ENCODE assay signal across 15 mouse cellular contexts in genomic region chr16:57551617-57552016, GRCm38 (mm10). TPM values are rescaled to one million over a fixed set of nuclear protein-coding genes. Genes with fewer than 3 reads are reported as not detected.
DNase-seq lines count a peak whose midpoint lies in the region; ATAC-seq and TF ChIP-seq lines count a peak whose summit lies in the region.
"Had no signal": no experiment of that assay in that cellular context is flagged by ENCODE, and none has a peak within 500 bp of the region (broad histone marks: within the 10 kb centered on the region; RNA-seq: fewer than 3 reads in every experiment).

No protein-coding gene starts in this region.

- 0 out of 2 replicates have a peak, but pooled peaks cover 9% of the 10 kb centered on the region for H3K36me3 ChIP-seq in heart, postnatal 0 days (replicated peaks; ENCODE audit: control insufficient read depth, insufficient read depth, low read length)
- H3K36me3 ChIP-seq in lung, postnatal 0 days (ENCODE audit: insufficient read depth, low read length): no peaks in the 10 kb centered on the region
- peaks cover 12% of the 10 kb centered on the region; the same call in 1 of the 2 replicates for H3K36me3 ChIP-seq in intestine, embryonic 14.5 days (ENCODE audit: control insufficient read depth, insufficient read depth, low read length)
- H3K36me3 ChIP-seq in stomach, embryonic 16.5 days (ENCODE audit: control insufficient read depth, insufficient read depth, low read length): no peaks in the 10 kb centered on the region
- H3K36me3 ChIP-seq in neural tube, embryonic 15.5 days: no peaks in the 10 kb centered on the region
- H3K36me3 ChIP-seq: liver, embryonic 13.5 days; midbrain, embryonic 13.5 days; neural tube, embryonic 13.5 days had no signal

- no peak overlapping the region for H3K9ac ChIP-seq in heart, postnatal 0 days (replicated peaks; ENCODE audit: low read depth, low read length)
- no peak overlapping the region for H3K9ac ChIP-seq in lung, postnatal 0 days (replicated peaks; ENCODE audit: low read depth)
- H3K9ac ChIP-seq in intestine, embryonic 14.5 days (ENCODE audit: low read length): peak overlapping the region; percentile 44; the same call in 1 of the 2 replicates
- H3K9ac ChIP-seq in stomach, embryonic 16.5 days (ENCODE audit: low read length): peak overlapping the region; percentile 33; the same call in 1 of the 2 replicates
- H3K9ac ChIP-seq in neural tube, embryonic 15.5 days (replicated peaks): no peak overlapping the region
- H3K9ac ChIP-seq: liver, embryonic 13.5 days; midbrain, embryonic 13.5 days; neural tube, embryonic 13.5 days had no signal

- DNase-seq in heart, postnatal 0 days (ENCODE audit: low spot score): no peak
- no peak for DNase-seq in heart, postnatal 14 days
- no peak for DNase-seq in lung, postnatal 0 days (ENCODE audit: low spot score)
- no peak for DNase-seq in lung, postnatal 14 days
- DNase-seq in intestine, embryonic 14.5 days (ENCODE audit: low spot score): no peak
- no peak for DNase-seq in adipocyte (ENCODE audit: low spot score)
- DNase-seq: cerebellum, postnatal 36 days; liver, embryonic 13.5 days; right cerebral cortex, postnatal 14 days; thymus, adult 18-20 months had no signal

- peak overlapping the region; percentile 41 for H3K4me3 ChIP-seq in heart, postnatal 0 days (ENCODE audit: low read depth, low read length)
- peak overlapping the region; percentile 10; the same call in 1 of the 2 replicates for H3K4me3 ChIP-seq in lung, postnatal 0 days (ENCODE audit: low read depth, low read length)
- H3K4me3 ChIP-seq in intestine, embryonic 14.5 days (ENCODE audit: low read depth, low read length): peak overlapping the region; percentile 40
- H3K4me3 ChIP-seq in stomach, embryonic 16.5 days (replicated peaks; ENCODE audit: low read length): peak overlapping the region; percentile 53
- H3K4me3 ChIP-seq in neural tube, embryonic 15.5 days (replicated peaks): no peak overlapping the region
- H3K4me3 ChIP-seq: midbrain, embryonic 13.5 days; neural tube, embryonic 13.5 days had no signal

- peak overlapping the region; percentile 79 for H3K4me2 ChIP-seq in heart, postnatal 0 days (ENCODE audit: low read depth, low read length)
- H3K4me2 ChIP-seq in lung, postnatal 0 days (replicated peaks; ENCODE audit: low read depth, low read length): peak overlapping the region; percentile 29
- peak overlapping the region; percentile 92 for H3K4me2 ChIP-seq in intestine, embryonic 14.5 days (ENCODE audit: low read length)
- H3K4me2 ChIP-seq in stomach, embryonic 16.5 days (ENCODE audit: low read depth, low read length): peak overlapping the region; percentile 63
- no peak overlapping the region for H3K4me2 ChIP-seq in neural tube, embryonic 15.5 days
- H3K4me2 ChIP-seq: liver, embryonic 13.5 days; midbrain, embryonic 13.5 days; neural tube, embryonic 13.5 days had no signal

- peaks cover 32% of the 10 kb centered on the region for H3K4me1 ChIP-seq in heart, postnatal 0 days (ENCODE audit: control insufficient read depth, insufficient read depth)
- peaks cover 11% of the 10 kb centered on the region; the same call in 1 of the 2 replicates for H3K4me1 ChIP-seq in lung, postnatal 0 days (ENCODE audit: insufficient read depth, low read depth, low read length)
- peaks cover 30% of the 10 kb centered on the region for H3K4me1 ChIP-seq in intestine, embryonic 14.5 days (replicated peaks; ENCODE audit: control insufficient read depth, insufficient read depth, low read length)
- H3K4me1 ChIP-seq in stomach, embryonic 16.5 days (ENCODE audit: control insufficient read depth, insufficient read depth, low read length): peaks cover 30% of the 10 kb centered on the region
- peaks cover 6% of the 10 kb centered on the region; the same call in 1 of the 2 replicates for H3K4me1 ChIP-seq in neural tube, embryonic 15.5 days

- no peak for TF ChIP-seq CTCF in heart, postnatal 0 days (IDR thresholded peaks at IDR 0.05; ENCODE audit: low read depth)
- peak; percentile 36; the same call in 1 of the 2 replicates for TF ChIP-seq CTCF in lung, postnatal 0 days (IDR thresholded peaks at IDR 0.05)

- no peak overlapping the region for H3K27ac ChIP-seq in heart, postnatal 0 days (ENCODE audit: low read depth)
- H3K27ac ChIP-seq in lung, postnatal 0 days (ENCODE audit: low read length): no peak overlapping the region
- no peak overlapping the region for H3K27ac ChIP-seq in intestine, embryonic 14.5 days (ENCODE audit: low read depth)
- no peak overlapping the region for H3K27ac ChIP-seq in stomach, embryonic 16.5 days (ENCODE audit: low read length)
- H3K27ac ChIP-seq in neural tube, embryonic 15.5 days (replicated peaks): no peak overlapping the region
- H3K27ac ChIP-seq: liver, embryonic 13.5 days; midbrain, embryonic 13.5 days; neural tube, embryonic 13.5 days had no signal

- 49% methylated on average over 2 of the region's 2 CpGs for WGBS in heart, postnatal 0 days
- WGBS in lung, postnatal 0 days: 38% methylated on average over 2 of the region's 2 CpGs
- 72% methylated on average over 2 of the region's 2 CpGs for WGBS in intestine, embryonic 14.5 days
- whole genome bisulfite sequencing in stomach, embryonic 16.5 days: 54% methylated on average over 2 of the region's 2 CpGs
- 68% methylated on average over 2 of the region's 2 CpGs for WGBS in neural tube, embryonic 15.5 days

- no peak for ATAC-seq in heart, postnatal 0 days (ENCODE audit: insufficient read depth, low read depth)
- no peak for ATAC-seq in lung, postnatal 0 days
- ATAC-seq in intestine, embryonic 14.5 days (replicated peaks; ENCODE audit: low FRiP score, low TSS enrichment, low read depth): no peak
- ATAC-seq in stomach, embryonic 16.5 days (ENCODE audit: insufficient read depth, low FRiP score): no peak
- no peak for ATAC-seq in neural tube, embryonic 15.5 days (ENCODE audit: low FRiP score)
- ATAC-seq: hindbrain, embryonic 16.5 days; midbrain, embryonic 13.5 days had no signal

- no peaks in the 10 kb centered on the region for H3K27me3 ChIP-seq in heart, postnatal 0 days (ENCODE audit: control insufficient read depth, insufficient read depth, low read length)
- H3K27me3 ChIP-seq in lung, postnatal 0 days (replicated peaks; ENCODE audit: insufficient read depth, low read length): no peaks in the 10 kb centered on the region
- no peaks in the 10 kb centered on the region for H3K27me3 ChIP-seq in intestine, embryonic 14.5 days (replicated peaks; ENCODE audit: control insufficient read depth, insufficient read depth, low read length)
- H3K27me3 ChIP-seq in stomach, embryonic 16.5 days (ENCODE audit: control insufficient read depth, insufficient read depth, low read length): no peaks in the 10 kb centered on the region
- peaks cover 8% of the 10 kb centered on the region for H3K27me3 ChIP-seq in neural tube, embryonic 15.5 days (replicated peaks)

- intact Hi-C loops in heart, postnatal 14 days (cut with DNase I): loop anchor here (5.0 kb wide), 1 partner anchor 129 kb away; no protein-coding TSS in a partner anchor

- TF ChIP-seq EP300 in heart, postnatal 0 days (IDR thresholded peaks at IDR 0.05; ENCODE audit: low read depth): no peak
- no peak for TF ChIP-seq EP300 in lung, postnatal 0 days (IDR thresholded peaks at IDR 0.05)

- no peaks in the 10 kb centered on the region for H3K9me3 ChIP-seq in heart, postnatal 0 days (replicated peaks; ENCODE audit: control insufficient read depth, low read length)
- no peaks in the 10 kb centered on the region for H3K9me3 ChIP-seq in lung, postnatal 0 days (ENCODE audit: low read length)
- no peaks in the 10 kb centered on the region for H3K9me3 ChIP-seq in intestine, embryonic 14.5 days (ENCODE audit: control insufficient read depth, low read length)
- no peaks in the 10 kb centered on the region for H3K9me3 ChIP-seq in stomach, embryonic 16.5 days (replicated peaks; ENCODE audit: control insufficient read depth, low read length)
- no peaks in the 10 kb centered on the region for H3K9me3 ChIP-seq in neural tube, embryonic 15.5 days (replicated peaks)
- H3K9me3 ChIP-seq: liver, embryonic 13.5 days; midbrain, embryonic 13.5 days; neural tube, embryonic 13.5 days had no signal

RNA-seq across cellular contexts. Expression of gene Cmss1, which starts 55.0 kb away (rescaled TPM):
- 7.0 and 17.0 TPM in 2 replicates for total RNA-seq in heart, postnatal 0 days (2014; rRNA removed; ENCODE audit: low replicate concordance)
- polyA plus RNA-seq in heart, postnatal 0 days (2015; fragmentation: Nextera tagmentation; extraction: Ambion mirVana): 50.3 and 56.6 TPM in 2 replicates
- total RNA-seq in heart, postnatal 14 days (2021): 10 to 100 TPM; 54.0 to 56.2 TPM
- polyA plus RNA-seq in lung, postnatal 0 days (2015; fragmentation: Nextera tagmentation; extraction: Ambion mirVana): 23.1 and 27.3 TPM in 2 replicates
- 54.9 and 56.0 TPM in 2 replicates for polyA plus RNA-seq in intestine, embryonic 14.5 days (2014; fragmentation: Nextera tagmentation; extraction: Ambion mirVana)
- 35.3 and 39.5 TPM in 2 replicates for polyA plus RNA-seq in stomach, embryonic 16.5 days (2015; fragmentation: Nextera tagmentation; extraction: Ambion mirVana)
- polyA plus RNA-seq in neural tube, embryonic 15.5 days (2015; fragmentation: Nextera tagmentation; extraction: Ambion mirVana): 40.0 and 43.7 TPM in 2 replicates

Comparison
In these comparisons a context has a peak if more than half of its experiments do, and no peak if none do; other contexts are left out.
1. H3K9ac ChIP-seq: peak in intestine, embryonic 14.5 days (single experiment) and stomach, embryonic 16.5 days (single experiment); none in heart, postnatal 0 days (single experiment), lung, postnatal 0 days (single experiment) and neural tube, embryonic 15.5 days (single experiment).